Mouse (Mus musculus) ES-Bruce4 (cell line): ENCODE data around the gene Ddah2. TPM values are rescaled to one million over a fixed set of nuclear protein-coding genes. Genes with fewer than 3 reads are reported as not detected.

Source experiments
- H3K27ac ChIP-seq: 2 replicates; pipeline ENCODE4 v1.5.1; 2012; ENCODE audit warnings: low read length, inconsistent platforms; ENCODE audit not compliant: insufficient read depth
- H3K27me3 ChIP-seq: 2 replicates; pipeline ENCODE4 v1.6.1; 2012; ENCODE audit warnings: mild to moderate bottlenecking, low read length, inconsistent platforms; ENCODE audit not compliant: control insufficient read depth, poor library complexity, insufficient read depth, severe bottlenecking
- H3K36me3 ChIP-seq: 2 replicates; pipeline ENCODE4 v1.6.1; 2012; ENCODE audit warnings: inconsistent platforms, mild to moderate bottlenecking, low read length, moderate library complexity; ENCODE audit not compliant: control insufficient read depth, poor library complexity, insufficient read depth, severe bottlenecking
- H3K4me1 ChIP-seq: one replicate; pipeline ENCODE4 v1.8.1; 2011; ENCODE audit warnings: low read length; ENCODE audit not compliant: control insufficient read depth, insufficient read depth
- H3K4me3 ChIP-seq: 2 replicates; pipeline ENCODE4 v1.5.1; 2011; ENCODE audit warnings: low read depth, mild to moderate bottlenecking, low read length
- H3K9ac ChIP-seq: 2 replicates; pipeline ENCODE4 v1.6.1; 2012; ENCODE audit warnings: low read depth, mild to moderate bottlenecking, inconsistent platforms; ENCODE audit not compliant: poor library complexity, severe bottlenecking
- H3K9me3 ChIP-seq: replicated peaks from 2 replicates; pipeline ENCODE4 v1.6.1; 2012; ENCODE audit warnings: mild to moderate bottlenecking, low read length, inconsistent platforms; ENCODE audit not compliant: control insufficient read depth, poor library complexity, insufficient read depth, severe bottlenecking
- CTCF ChIP-seq: IDR thresholded peaks from one replicate; pipeline ENCODE4 v1.8.1; 2011; ENCODE audit warnings: low read depth, low read length
- EP300 ChIP-seq: IDR thresholded peaks from 2 replicates; pipeline ENCODE4 v1.6.1; 2011; ENCODE audit warnings: low read depth, low read length; ENCODE audit not compliant: insufficient read depth
- POLR2A ChIP-seq: IDR thresholded peaks from one replicate; pipeline ENCODE4 v1.8.1; 2011; ENCODE audit warnings: low read length; ENCODE audit not compliant: insufficient read depth
- polyA plus RNA-seq: library from polyadenylated mRNA; stranded (reverse); fragments of >200 nt; gene quantifications from 2 replicates; pipeline ENCODE4 v1.2.4, GENCODE M21; 2011; ENCODE audit warnings: low read depth; ENCODE audit not compliant: missing spikeins, insufficient read depth, insufficient read length

Gene Ddah2
- polyA plus RNA-seq, 1 experiment, result 92.5 TPM

GRCm38 (mm10) chr17:35104079-35104478 is 45.2 kb downstream of the Ddah2 start:
- H3K36me3 ChIP-seq, result no peaks in the 10 kb centered on the region

GRCm38 (mm10) chr17:35104754-35105153 is 45.9 kb downstream of the Ddah2 start:
- Histone ChIP-seq H3K27me3 (no peaks in the 10 kb centered on the region), H3K4me3 (no peak overlapping the region), H3K36me3 (no peaks in the 10 kb centered on the region), H3K4me1 (no peaks in the 10 kb centered on the region), H3K9ac (no peak overlapping the region), H3K27ac (no peak overlapping the region), H3K9me3 (no peaks in the 10 kb centered on the region)
- TF ChIP-seq POLR2A, result no peak
- TF ChIP-seq EP300, result no peak
- TF ChIP-seq CTCF, result no peak

More at GRCm38 (mm10) chr17:35104079-35104478, 45.2 kb downstream of the Ddah2 start:
- TF ChIP-seq EP300 (no peak), CTCF (no peak), POLR2A (no peak)
- H3K9me3 ChIP-seq, result no peaks in the 10 kb centered on the region
- no peak overlapping the region for H3K4me3 ChIP-seq
- H3K27ac ChIP-seq, result no peak overlapping the region
- H3K4me1 ChIP-seq, result no peaks in the 10 kb centered on the region
- H3K9ac ChIP-seq, result no peak overlapping the region
- no peaks in the 10 kb centered on the region for H3K27me3 ChIP-seq

- TF ChIP-seq EP300 (no peak), CTCF (peak; percentile 75)
- Histone ChIP-seq H3K36me3 (no peaks in the 10 kb centered on the region), H3K4me3 (no peak overlapping the region), H3K4me1 (no peaks in the 10 kb centered on the region), H3K9me3 (no peaks in the 10 kb centered on the region), H3K9ac (no peak overlapping the region), H3K27me3 (no peaks in the 10 kb centered on the region), H3K27ac (no peak overlapping the region)
These were observed 47.0 kb downstream of the Ddah2 start for GRCm38 (mm10) chr17:35105740-35106389.

GRCm38 (mm10) chr17:35106522-35106921 is 47.7 kb downstream of the Ddah2 start:
- no peaks in the 10 kb centered on the region for H3K27me3 ChIP-seq
- H3K4me3 ChIP-seq, result no peak overlapping the region
- H3K4me1 ChIP-seq, result no peaks in the 10 kb centered on the region
- H3K9ac ChIP-seq, result no peak overlapping the region
- TF ChIP-seq EP300, result no peak
- TF ChIP-seq POLR2A, result no peak
- TF ChIP-seq CTCF, result no peak
- no peaks in the 10 kb centered on the region for H3K36me3 ChIP-seq
- no peaks in the 10 kb centered on the region for H3K9me3 ChIP-seq
- H3K27ac ChIP-seq, result no peak overlapping the region

GRCm38 (mm10) chr17:35108097-35108496 is 49.3 kb downstream of the Ddah2 start, which contains the start of gene Ly6g5c:
Gene Ly6g5c, plus strand, starts transcription at chr17:35108279.
- no peak within 1 kb of the TSS for H3K4me3 ChIP-seq
- H3K36me3 ChIP-seq, result no peaks in the 10 kb centered on the region
- no peak for TF ChIP-seq EP300
- no peak for TF ChIP-seq CTCF
- no peak for TF ChIP-seq POLR2A
- H3K27ac ChIP-seq, result no peak within 1 kb of the TSS
- no peaks in the 10 kb centered on the region for H3K9me3 ChIP-seq
- H3K27me3 ChIP-seq, result no peaks in the 10 kb centered on the region
- no peak within 1 kb of the TSS for H3K9ac ChIP-seq
- H3K4me1 ChIP-seq, result no peaks in the 10 kb centered on the region

Other genes with a start within 250 kb of the Ddah2 start
- gene Stk19, start 222.1 kb upstream of the Ddah2 start, polyA plus RNA-seq, result 18.7 and 25.8 TPM in 2 replicates
- gene Dxo, start 222.0 kb upstream of the Ddah2 start, polyA plus RNA-seq, result 22.6 and 24.5 TPM in 2 replicates
- 12.7 and 13.1 TPM in 2 replicates for gene Skiv2l, start 208.8 kb upstream of the Ddah2 start, polyA plus RNA-seq
- gene Nelfe, start 208.6 kb upstream of the Ddah2 start, polyA plus RNA-seq, result 53.0 and 63.6 TPM in 2 replicates
- gene Cfb, start 196.5 kb upstream of the Ddah2 start, polyA plus RNA-seq, result not detected in 2 replicates
- gene Zbtb12, start 179.6 kb upstream of the Ddah2 start, polyA plus RNA-seq, result 22.8 and 24.7 TPM in 2 replicates
- 0.41 TPM in 1 of 2 replicates, not detected in the other for gene Gm20547, start 177.0 kb upstream of the Ddah2 start, polyA plus RNA-seq
- 9.9 and 10.8 TPM in 2 replicates for gene C2, start 160.8 kb upstream of the Ddah2 start, polyA plus RNA-seq
- gene Ehmt2, start 160.6 kb upstream of the Ddah2 start, polyA plus RNA-seq, result 60.9 and 75.4 TPM in 2 replicates
- 5.3 and 5.8 TPM in 2 replicates for gene Slc44a4, start 144.6 kb upstream of the Ddah2 start, polyA plus RNA-seq
- 13.6 and 15.1 TPM in 2 replicates for gene Neu1, start 127.8 kb upstream of the Ddah2 start, polyA plus RNA-seq
- gene Hspa1b, start 99.8 kb upstream of the Ddah2 start, polyA plus RNA-seq, result 2.6 and 3.0 TPM in 2 replicates
- gene Gm20481, start 89.1 kb upstream of the Ddah2 start, polyA plus RNA-seq, result not detected in 2 replicates
- 1.9 and 2.5 TPM in 2 replicates for gene Hspa1a, start 86.9 kb upstream of the Ddah2 start, polyA plus RNA-seq
- 0.25 TPM in 1 of 2 replicates, not detected in the other for gene Hspa1l, start 86.3 kb upstream of the Ddah2 start, polyA plus RNA-seq
- 163 and 166 TPM in 2 replicates for gene Lsm2, start 77.2 kb upstream of the Ddah2 start, polyA plus RNA-seq
- gene Vars, start 58.0 kb upstream of the Ddah2 start, polyA plus RNA-seq, result 108 and 123 TPM in 2 replicates
- 0.30 and 0.33 TPM in 2 replicates for gene Vwa7, start 42.5 kb upstream of the Ddah2 start, polyA plus RNA-seq
- gene Sapcd1, start 31.0 kb upstream of the Ddah2 start, polyA plus RNA-seq, result 1.7 and 3.9 TPM in 2 replicates
- gene Msh5, start 12.3 kb upstream of the Ddah2 start, polyA plus RNA-seq, result 6.7 and 7.4 TPM in 2 replicates
- gene Clic1, start 9.1 kb upstream of the Ddah2 start, polyA plus RNA-seq, result 173 and 182 TPM in 2 replicates
- gene Ly6g6c, start 6.4 kb downstream of the Ddah2 start, polyA plus RNA-seq, result 3.7 and 4.0 TPM in 2 replicates
- gene Mpig6b, start 7.1 kb downstream of the Ddah2 start, polyA plus RNA-seq, result 2.8 and 3.3 TPM in 2 replicates
- gene Ly6g6e, start 17.9 kb downstream of the Ddah2 start, polyA plus RNA-seq, result 27.5 and 31.2 TPM in 2 replicates
- 1.3 and 1.9 TPM in 2 replicates for gene Ly6g6d, start 19.0 kb downstream of the Ddah2 start, polyA plus RNA-seq
- not detected in 2 replicates for gene Ly6g6f, start 26.6 kb downstream of the Ddah2 start, polyA plus RNA-seq
- gene Abhd16a, start 30.2 kb downstream of the Ddah2 start, polyA plus RNA-seq, result 12.7 and 15.6 TPM in 2 replicates
- not detected in 2 replicates for gene Ly6g5c, start 49.2 kb downstream of the Ddah2 start, polyA plus RNA-seq
- not detected in 2 replicates for gene Ly6g5b, start 56.4 kb downstream of the Ddah2 start, polyA plus RNA-seq
- 18.9 and 19.1 TPM in 2 replicates for gene Gpank1, start 62.4 kb downstream of the Ddah2 start, polyA plus RNA-seq
- 146 and 173 TPM in 2 replicates for gene Csnk2b, start 63.0 kb downstream of the Ddah2 start, polyA plus RNA-seq
- 4.3 and 8.1 TPM in 2 replicates for gene D17H6S53E, start 67.3 kb downstream of the Ddah2 start, polyA plus RNA-seq
- not detected in 2 replicates for gene Apom, start 73.0 kb downstream of the Ddah2 start, polyA plus RNA-seq
- gene Bag6, start 76.1 kb downstream of the Ddah2 start, polyA plus RNA-seq, result 231 and 262 TPM in 2 replicates
- 236 and 256 TPM in 2 replicates for gene Prrc2a, start 105.9 kb downstream of the Ddah2 start, polyA plus RNA-seq
- gene Aif1, start 117.0 kb downstream of the Ddah2 start, polyA plus RNA-seq, result 2.1 TPM in 1 of 2 replicates, not detected in the other
- 2.3 and 2.5 TPM in 2 replicates for gene Lst1, start 129.4 kb downstream of the Ddah2 start, polyA plus RNA-seq
- gene Ltb, start 135.4 kb downstream of the Ddah2 start, polyA plus RNA-seq, result 10.7 and 14.2 TPM in 2 replicates
- gene Tnf, start 143.0 kb downstream of the Ddah2 start, polyA plus RNA-seq, result not detected in 2 replicates
- 0.64 TPM in 1 of 2 replicates, not detected in the other for gene Lta, start 146.3 kb downstream of the Ddah2 start, polyA plus RNA-seq
- not detected in 2 replicates for gene Gm16181, start 161.8 kb downstream of the Ddah2 start, polyA plus RNA-seq
- 2.3 and 4.2 TPM in 2 replicates for gene Atp6v1g2, start 174.6 kb downstream of the Ddah2 start, polyA plus RNA-seq
- gene Nfkbil1, start 176.8 kb downstream of the Ddah2 start, polyA plus RNA-seq, result 7.9 and 12.5 TPM in 2 replicates
- 245 and 258 TPM in 2 replicates for gene Ddx39b, start 182.7 kb downstream of the Ddah2 start, polyA plus RNA-seq
- 19.8 and 23.1 TPM in 2 replicates for gene H2-D1, start 203.7 kb downstream of the Ddah2 start, polyA plus RNA-seq